Mouse (Mus musculus) liver (tissue): ENCODE data around the gene Fam83b.

ENCODE experiments used
- DNase-seq: peaks from one replicate; pipeline ENCODE4 v3.0.0-alpha.2; 2020; ENCODE audit warnings: mixed read lengths

Fam83b gene

DNA sequence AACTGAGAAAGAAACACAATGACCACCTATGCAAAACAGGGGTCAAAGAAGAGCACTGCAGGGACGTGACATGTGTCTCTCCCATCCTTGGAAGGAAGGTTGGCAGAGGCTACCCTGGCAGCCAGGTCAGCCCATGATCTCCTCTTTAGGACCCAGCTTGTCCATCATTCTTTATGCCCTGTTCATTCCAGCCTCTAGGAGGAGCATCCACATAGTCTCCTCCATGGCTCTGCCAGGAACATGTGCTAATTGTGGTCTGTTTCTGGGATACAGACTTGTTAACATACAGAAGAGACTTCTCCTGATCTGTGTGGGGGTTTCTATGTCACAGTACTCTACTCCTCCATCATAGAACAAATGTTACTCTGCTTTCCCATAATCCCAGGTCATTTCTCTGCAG lies 48.3 kb downstream of the Fam83b start:
- DNase-seq = no peak

- no peak for DNase-seq
These were observed 61.3 kb downstream of the Fam83b start for GRCm38 (mm10) chr9:76505650-76506049.

DNA sequence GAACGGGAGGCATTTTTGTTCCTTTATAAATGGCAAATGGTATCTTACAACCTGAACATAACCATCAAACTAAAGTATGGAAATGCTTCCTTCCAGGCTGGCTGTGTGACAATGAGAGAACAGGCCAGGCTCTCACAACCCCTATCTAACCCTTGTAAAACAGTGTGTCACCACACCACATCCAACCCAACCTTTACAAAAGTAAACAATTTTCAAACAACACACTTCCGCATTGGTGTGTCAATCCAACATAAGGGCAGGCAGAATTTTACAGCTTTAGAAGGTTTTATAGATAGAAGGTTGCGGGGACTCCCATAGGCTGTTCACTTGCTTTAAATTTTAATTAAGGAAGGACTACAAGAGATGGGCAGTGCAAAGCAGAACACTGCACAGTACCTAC lies 77.2 kb downstream of the Fam83b start:
- no peak for DNase-seq

- no peak for DNase-seq
These were observed 86.8 kb downstream of the Fam83b start for GRCm38 (mm10) chr9:76480088-76480487.

DNA sequence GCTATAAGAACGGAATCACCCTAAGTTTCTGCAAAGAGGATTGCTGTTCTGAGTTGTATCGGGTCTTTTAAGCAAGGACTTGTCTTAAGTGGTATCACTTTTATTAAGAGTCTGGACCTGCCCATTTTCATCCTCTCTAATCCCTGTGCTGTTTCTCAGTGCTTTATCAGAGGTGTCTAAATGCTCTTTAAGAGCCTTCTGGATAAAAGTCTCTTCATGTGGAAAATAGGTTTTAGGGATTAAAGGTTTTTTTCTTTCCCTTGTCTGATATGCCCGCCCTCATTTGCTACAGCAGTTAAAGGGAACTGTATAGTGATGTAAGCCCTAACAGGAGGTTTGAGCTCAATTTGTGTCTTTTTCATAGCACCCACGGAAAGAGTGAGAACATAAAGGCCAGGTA lies 97.4 kb downstream of the Fam83b start:
- no peak for DNase-seq

- no peak for DNase-seq
These were observed 105.4 kb downstream of the Fam83b start for GRCm38 (mm10) chr9:76461547-76461946.

- DNase-seq = no peak
These were observed 111.2 kb downstream of the Fam83b start for GRCm38 (mm10) chr9:76455703-76456102.
